Mouse (Mus musculus) ES-E14 (cell line): ENCODE data around the gene Cep57l1. TPM values are rescaled to one million over a fixed set of nuclear protein-coding genes. Genes with fewer than 3 reads are reported as not detected.

Experiments
- DNase-seq: peaks from one replicate; pipeline ENCODE4 v3.0.0-alpha.2; 2013; ENCODE audit warnings: low read depth, low spot score
- H3K27ac ChIP-seq: 2 replicates; pipeline ENCODE4 v1.5.1; 2012; ENCODE audit warnings: low read depth, mild to moderate bottlenecking, low read length, moderate library complexity, mixed read lengths; ENCODE audit not compliant: poor library complexity, insufficient read depth, severe bottlenecking
- H3K36me3 ChIP-seq: 2 replicates; pipeline ENCODE4 v1.6.1; 2012; ENCODE audit warnings: mild to moderate bottlenecking, low read length, moderate library complexity, mixed read lengths; ENCODE audit not compliant: control insufficient read depth, poor library complexity, insufficient read depth, severe bottlenecking
- H3K4me1 ChIP-seq, 2 experiments: fragments of 150-350 bp in 1 of 2; sonication (generic) in 1 of 2; 2 replicates each; pipeline ENCODE4 v1.6.1; 2012; ENCODE audit warnings: low read length in 2 of 2, mild to moderate bottlenecking in 1 of 2, mixed read lengths in 1 of 2; ENCODE audit not compliant: control insufficient read depth in 2 of 2, insufficient read depth in 2 of 2, poor library complexity in 1 of 2
- H3K4me3 ChIP-seq, 2 experiments: fragments of 150-350 bp in 1 of 2; sonication (generic) in 1 of 2; 2 replicates each; pipeline ENCODE4 v1.5.1; 2012; ENCODE audit warnings: low read length in 2 of 2, low read depth in 1 of 2, mild to moderate bottlenecking in 1 of 2, mixed read lengths in 1 of 2; ENCODE audit not compliant: insufficient read depth in 1 of 2, poor library complexity in 1 of 2, severe bottlenecking in 1 of 2
- H3K9ac ChIP-seq: 2 replicates; pipeline ENCODE4 v1.6.1; 2012; ENCODE audit warnings: low read depth, mild to moderate bottlenecking, low read length, mixed read lengths; ENCODE audit not compliant: poor library complexity, insufficient read depth, severe bottlenecking
- H3K9me3 ChIP-seq: fragments of 150-350 bp; sonication (generic); 2 replicates; pipeline ENCODE4 v1.6.1; 2012; ENCODE audit warnings: low read depth, mild to moderate bottlenecking, low read length; ENCODE audit not compliant: control insufficient read depth, insufficient read depth
- CHD2 ChIP-seq: IDR thresholded peaks from 2 replicates; pipeline ENCODE4 v1.6.1; 2014; ENCODE audit warnings: mild to moderate bottlenecking, low read depth, low read length, inconsistent platforms
- HCFC1 ChIP-seq: IDR thresholded peaks from 2 replicates; pipeline ENCODE4 v1.6.1; 2012; ENCODE audit warnings: low read length, inconsistent platforms, borderline replicate concordance; ENCODE audit not compliant: insufficient read depth
- MAFK ChIP-seq: IDR thresholded peaks from 2 replicates; pipeline ENCODE4 v1.6.1; 2014; ENCODE audit warnings: mild to moderate bottlenecking, low read depth, low read length, inconsistent platforms; ENCODE audit not compliant: insufficient read depth
- ZC3H11A ChIP-seq: IDR thresholded peaks from 2 replicates; pipeline ENCODE4 v1.6.1; 2012; ENCODE audit warnings: low read depth, mild to moderate bottlenecking, inconsistent platforms, low read length, borderline replicate concordance
- ZNF384 ChIP-seq: IDR thresholded peaks from 2 replicates; pipeline ENCODE4 v1.6.1; 2012; ENCODE audit warnings: low read depth, low read length, inconsistent platforms
- in situ Hi-C, 2 experiments: fragments of 600-800 bp; cut with MboI; formaldehyde crosslinking; loops; one replicate each; pipeline ENCODE4 v1.15.1; 2025; ENCODE audit warnings: low sequenced_read_pairs in 2 of 2, inconsistent platforms in 1 of 2; ENCODE audit not compliant: unreplicated experiment in 2 of 2
- total RNA-seq: library from RNA; depleted of rRNA; stranded (reverse); fragments of 300-350 nt; gene quantifications from 2 replicates; pipeline ENCODE4 v1.2.3, GENCODE M21; 2012

Gene Cep57l1
- total RNA-seq, 1 experiment = 32.0 TPM

GRCm38 (mm10) chr10:41805729-41806355 is 3.8 kb downstream of the Cep57l1 start:
- TF ChIP-seq ZNF384 = peak; percentile 39; the same call in 1 of the 2 replicates
- TF ChIP-seq HCFC1 = no peak
- no peak for TF ChIP-seq ZC3H11A
- no peak for TF ChIP-seq CHD2
- in situ Hi-C loops = no loop called here

GRCm38 (mm10) chr10:41804711-41805110 is 5.0 kb downstream of the Cep57l1 start:
- Histone ChIP-seq H3K27ac (no peak overlapping the region), H3K9me3 (peaks cover 33% of the 10 kb centered on the region), H3K4me1 (no peaks in the 10 kb centered on the region; a peak in 1 of 4 replicates), H3K9ac (no peak overlapping the region), H3K36me3 (peaks cover 30% of the 10 kb centered on the region), H3K4me3 (no peak overlapping the region)
- in situ Hi-C loops = no loop called here
- TF ChIP-seq MAFK (no peak), ZC3H11A (no peak), CHD2 (no peak), HCFC1 (no peak), ZNF384 (no peak)
- no peak for DNase-seq

More at GRCm38 (mm10) chr10:41805729-41806355, 3.8 kb downstream of the Cep57l1 start:
- no peak overlapping the region for H3K27ac ChIP-seq
- H3K4me3 ChIP-seq = no peak overlapping the region
- H3K4me1 ChIP-seq = no peaks in the 10 kb centered on the region; a peak in 1 of 4 replicates
- H3K36me3 ChIP-seq = peaks cover 22% of the 10 kb centered on the region
- peak; percentile 27 for DNase-seq
- H3K9ac ChIP-seq = no peak overlapping the region
- H3K9me3 ChIP-seq = peaks cover 32% of the 10 kb centered on the region

GRCm38 (mm10) chr10:41803467-41803866 is 6.2 kb downstream of the Cep57l1 start:
- peaks cover 34% of the 10 kb centered on the region for H3K36me3 ChIP-seq

GRCm38 (mm10) chr10:41797253-41797652 is 12.4 kb downstream of the Cep57l1 start:
- H3K4me3 ChIP-seq = no peak overlapping the region
- peaks cover 37% of the 10 kb centered on the region for H3K36me3 ChIP-seq
- no peaks in the 10 kb centered on the region for H3K4me1 ChIP-seq
- TF ChIP-seq MAFK (no peak), ZNF384 (no peak), ZC3H11A (no peak), HCFC1 (no peak), CHD2 (no peak)
- peaks cover 48% of the 10 kb centered on the region for H3K9me3 ChIP-seq
- H3K9ac ChIP-seq = no peak overlapping the region
- H3K27ac ChIP-seq = no peak overlapping the region
- no peak for DNase-seq
- in situ Hi-C loops = no loop called here

More at GRCm38 (mm10) chr10:41803467-41803866, 6.2 kb downstream of the Cep57l1 start:
- H3K9ac ChIP-seq = no peak overlapping the region
- peaks cover 42% of the 10 kb centered on the region for H3K9me3 ChIP-seq
- DNase-seq = no peak
- H3K4me3 ChIP-seq = no peak overlapping the region
- H3K4me1 ChIP-seq = no peaks in the 10 kb centered on the region; a peak in 1 of 4 replicates
- TF ChIP-seq ZNF384 = no peak
- TF ChIP-seq ZC3H11A = no peak
- TF ChIP-seq HCFC1 = no peak
- no peak for TF ChIP-seq MAFK
- no peak for TF ChIP-seq CHD2
- no peak overlapping the region for H3K27ac ChIP-seq
- in situ Hi-C loops = no loop called here
